18 mouse cellular contexts compared by ENCODE assay signal in genomic region chr10:40805221-40805620, GRCm38 (mm10).
"Had no signal": no experiment of that assay in that cellular context is flagged by ENCODE, and none has a peak within 500 bp of the region (broad histone marks: within the 10 kb centered on the region; RNA-seq: fewer than 3 reads in every experiment).

No protein-coding gene starts in this region.

- H3K4me1 ChIP-seq: limb, embryonic 12.5 days; limb, embryonic 15.5 days; midbrain, embryonic 12.5 days; midbrain, embryonic 15.5 days; neural tube, embryonic 12.5 days; neural tube, embryonic 15.5 days had no signal

- H3K4me2 ChIP-seq: limb, embryonic 12.5 days; limb, embryonic 15.5 days; liver, embryonic 11.5 days; lung, embryonic 14.5 days; midbrain, embryonic 12.5 days; midbrain, embryonic 15.5 days; neural tube, embryonic 12.5 days; neural tube, embryonic 15.5 days had no signal

- DNase-seq: kidney, postnatal 25 days; left cerebral cortex, postnatal 4 days; liver, postnatal 0 days; lung, embryonic 14.5 days; retina, postnatal 1 day; thymus, adult 18-20 months; thymus, postnatal 36 days had no signal

- H3K36me3 ChIP-seq: limb, embryonic 12.5 days; limb, embryonic 15.5 days; midbrain, embryonic 12.5 days; midbrain, embryonic 15.5 days; neural tube, embryonic 12.5 days; neural tube, embryonic 15.5 days had no signal

- H3K27me3 ChIP-seq: limb, embryonic 12.5 days; limb, embryonic 15.5 days; midbrain, embryonic 12.5 days; midbrain, embryonic 15.5 days; neural tube, embryonic 12.5 days; neural tube, embryonic 15.5 days had no signal

- H3K27ac ChIP-seq: kidney, postnatal 0 days; limb, embryonic 12.5 days; limb, embryonic 15.5 days; liver, embryonic 14.5 days; macrophage; midbrain, embryonic 12.5 days; midbrain, embryonic 15.5 days; neural tube, embryonic 12.5 days; neural tube, embryonic 15.5 days had no signal

- H3K9ac ChIP-seq: limb, embryonic 12.5 days; limb, embryonic 15.5 days; liver, embryonic 14.5 days; liver, postnatal 0 days; lung, embryonic 14.5 days; midbrain, embryonic 12.5 days; midbrain, embryonic 15.5 days; neural tube, embryonic 12.5 days; neural tube, embryonic 15.5 days had no signal

- H3K4me3 ChIP-seq: limb, embryonic 12.5 days; limb, embryonic 15.5 days; midbrain, embryonic 12.5 days; midbrain, embryonic 15.5 days; neural tube, embryonic 12.5 days; neural tube, embryonic 15.5 days had no signal

- H3K9me3 ChIP-seq: limb, embryonic 12.5 days; limb, embryonic 15.5 days; midbrain, embryonic 12.5 days; midbrain, embryonic 15.5 days; neural tube, embryonic 12.5 days; neural tube, embryonic 15.5 days had no signal

- ATAC-seq: liver, postnatal 0 days; lung, postnatal 0 days; midbrain, embryonic 15.5 days had no signal
